Mouse (Mus musculus) G1E (cell line): ENCODE measurements at regions not wholly inside any gene's neighbourhood (a gene's known extent, or its start where the extent isn't known, plus 50 kb on each side); places are given as distances from the start of the nearest gene placed in this dataset.

ENCODE experiments used
- CTCF ChIP-seq: IDR thresholded peaks from 2 replicates; pipeline ENCODE4 v1.5.1; 2012; ENCODE audit warnings: low read depth, low read length, inconsistent platforms, mixed read lengths
- GATA1 ChIP-seq: IDR thresholded peaks from 2 replicates; pipeline ENCODE4 v1.6.1; 2012; ENCODE audit warnings: borderline replicate concordance, low read length, inconsistent platforms, mixed read lengths
- GATA2 ChIP-seq: IDR thresholded peaks from 2 replicates; pipeline ENCODE4 v1.6.1; 2012; ENCODE audit warnings: low read depth, low read length, inconsistent platforms, borderline replicate concordance
- TAL1 ChIP-seq: conservative IDR thresholded peaks from 2 replicates; pipeline ENCODE4 v1.6.1; 2012; ENCODE audit warnings: low read depth, low read length, inconsistent platforms, mixed read lengths

GRCm38 (mm10) chr15:60565017-60565416 is 288.6 kb downstream of the Fam84b start:
- TF ChIP-seq CTCF: no peak
- TF ChIP-seq TAL1: no peak
- no peak for TF ChIP-seq GATA2
- no peak for TF ChIP-seq GATA1
